Mouse (Mus musculus): ENCODE data around the gene Cldn11. TPM values are rescaled to one million over a fixed set of nuclear protein-coding genes. Genes with fewer than 3 reads are reported as not detected.

The Cldn11 gene
- total and polyA plus RNA-seq, 3 experiments = not detected

- H3K4me1 ChIP-seq (ENCODE audit: insufficient read depth, low read depth, low read length) = peaks cover 3% of the 10 kb centered on the region
- ATAC-seq (ENCODE audit: extremely low read depth, insufficient number of reproducible peaks, low FRiP score, poor library complexity, severe bottlenecking) (no peak; the same call in 1 of the 2 replicates), DNase-seq (ENCODE audit: low spot score) (no peak)
- H3K9me3 ChIP-seq (replicated peaks) = no peaks in the 10 kb centered on the region
- no peaks in the 10 kb centered on the region for H3K27me3 ChIP-seq (ENCODE audit: insufficient read depth, low read length)
- no peak overlapping the region for H3K4me3 ChIP-seq (ENCODE audit: low read depth, low read length)
- TF ChIP-seq GATA2 (IDR thresholded peaks at IDR 0.05; ENCODE audit: borderline replicate concordance, low read depth, low read length) (no peak), POLR2AphosphoS5 (IDR thresholded peaks at IDR 0.05; ENCODE audit: insufficient replicate concordance, low read depth, low read length) (no peak), GATA1 (IDR thresholded peaks at IDR 0.05; ENCODE audit: borderline replicate concordance, low read length) (no peak), CTCF (IDR thresholded peaks at IDR 0.05; ENCODE audit: low read depth, low read length) (no peak), TAL1 (conservative IDR thresholded peaks at IDR 0.05; ENCODE audit: low read depth, low read length) (no peak)
- peaks cover 25% of the 10 kb centered on the region for H3K36me3 ChIP-seq (replicated peaks)
Observed at GRCm38 (mm10) chr3:31109108-31109507, 40.6 kb upstream of the Cldn11 start.

DNA sequence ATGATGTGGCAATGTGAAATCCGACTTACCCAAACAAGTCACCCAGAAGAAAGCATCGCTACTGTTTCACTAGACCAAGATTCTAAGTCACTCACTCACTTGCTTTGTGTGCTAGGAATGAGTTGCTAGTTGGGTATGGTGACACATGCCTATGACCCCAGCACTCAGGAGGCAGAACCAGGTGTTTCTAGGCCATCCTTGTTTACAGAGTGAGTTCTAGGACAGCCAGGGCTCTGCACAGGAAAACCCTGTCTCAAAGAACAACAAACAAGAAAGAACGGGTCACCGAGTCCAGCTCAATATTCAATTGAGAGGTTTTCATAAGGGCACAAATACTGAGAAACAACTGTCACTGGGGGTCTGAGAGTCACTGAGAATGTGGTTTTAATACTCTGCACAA, 26.6 kb upstream of the Cldn11 start:
- no peak overlapping the region for H3K4me3 ChIP-seq (ENCODE audit: low read depth, low read length)
- H3K9me3 ChIP-seq (replicated peaks) = no peaks in the 10 kb centered on the region
- TF ChIP-seq CTCF (IDR thresholded peaks at IDR 0.05; ENCODE audit: low read depth, low read length) (no peak), GATA2 (IDR thresholded peaks at IDR 0.05; ENCODE audit: borderline replicate concordance, low read depth, low read length) (no peak), POLR2AphosphoS5 (IDR thresholded peaks at IDR 0.05; ENCODE audit: insufficient replicate concordance, low read depth, low read length) (no peak), GATA1 (IDR thresholded peaks at IDR 0.05; ENCODE audit: borderline replicate concordance, low read length) (no peak), TAL1 (conservative IDR thresholded peaks at IDR 0.05; ENCODE audit: low read depth, low read length) (no peak)
- ATAC-seq (ENCODE audit: extremely low read depth, insufficient number of reproducible peaks, low FRiP score, poor library complexity, severe bottlenecking) (no peak), DNase-seq (ENCODE audit: low spot score) (no peak)
- H3K36me3 ChIP-seq (replicated peaks) = peaks cover 28% of the 10 kb centered on the region
- peaks cover 3% of the 10 kb centered on the region; the same call in 1 of the 2 replicates for H3K27me3 ChIP-seq (ENCODE audit: insufficient read depth, low read length)
- H3K4me1 ChIP-seq (ENCODE audit: insufficient read depth, low read depth, low read length) = no peaks in the 10 kb centered on the region

GRCm38 (mm10) chr3:31126303-31126702, 23.4 kb upstream of the Cldn11 start:
- TF ChIP-seq GATA2 (IDR thresholded peaks at IDR 0.05; ENCODE audit: borderline replicate concordance, low read depth, low read length) = no peak
- no peak for TF ChIP-seq CTCF (IDR thresholded peaks at IDR 0.05; ENCODE audit: low read depth, low read length)
- no peak for TF ChIP-seq TAL1 (conservative IDR thresholded peaks at IDR 0.05; ENCODE audit: low read depth, low read length)
- no peak for TF ChIP-seq POLR2AphosphoS5 (IDR thresholded peaks at IDR 0.05; ENCODE audit: insufficient replicate concordance, low read depth, low read length)
- no peak for TF ChIP-seq GATA1 (IDR thresholded peaks at IDR 0.05; ENCODE audit: borderline replicate concordance, low read length)
- H3K27me3 ChIP-seq (ENCODE audit: insufficient read depth, low read length) = peaks cover 3% of the 10 kb centered on the region
- DNase-seq (ENCODE audit: low spot score) = no peak
- no peaks in the 10 kb centered on the region for H3K9me3 ChIP-seq (replicated peaks)
- no peak overlapping the region for H3K4me3 ChIP-seq (ENCODE audit: low read depth, low read length)
- no peak for ATAC-seq (ENCODE audit: extremely low read depth, insufficient number of reproducible peaks, low FRiP score, poor library complexity, severe bottlenecking)
- peaks cover 1% of the 10 kb centered on the region for H3K4me1 ChIP-seq (ENCODE audit: insufficient read depth, low read depth, low read length)
- H3K36me3 ChIP-seq (replicated peaks) = peaks cover 7% of the 10 kb centered on the region

- H3K36me3 ChIP-seq (replicated peaks) = peaks cover 6% of the 10 kb centered on the region
- DNase-seq (ENCODE audit: low spot score) (no peak), ATAC-seq (ENCODE audit: extremely low read depth, insufficient number of reproducible peaks, low FRiP score, poor library complexity, severe bottlenecking) (no peak)
- peaks cover 3% of the 10 kb centered on the region for H3K27me3 ChIP-seq (ENCODE audit: insufficient read depth, low read length)
- H3K4me3 ChIP-seq (ENCODE audit: low read depth, low read length) = no peak overlapping the region
- no peak for TF ChIP-seq GATA2 (IDR thresholded peaks at IDR 0.05; ENCODE audit: borderline replicate concordance, low read depth, low read length)
- peaks cover 4% of the 10 kb centered on the region for H3K4me1 ChIP-seq (ENCODE audit: insufficient read depth, low read depth, low read length)
- no peaks in the 10 kb centered on the region for H3K9me3 ChIP-seq (replicated peaks)
Observed at GRCm38 (mm10) chr3:31126848-31127247, 22.9 kb upstream of the Cldn11 start.

DNA sequence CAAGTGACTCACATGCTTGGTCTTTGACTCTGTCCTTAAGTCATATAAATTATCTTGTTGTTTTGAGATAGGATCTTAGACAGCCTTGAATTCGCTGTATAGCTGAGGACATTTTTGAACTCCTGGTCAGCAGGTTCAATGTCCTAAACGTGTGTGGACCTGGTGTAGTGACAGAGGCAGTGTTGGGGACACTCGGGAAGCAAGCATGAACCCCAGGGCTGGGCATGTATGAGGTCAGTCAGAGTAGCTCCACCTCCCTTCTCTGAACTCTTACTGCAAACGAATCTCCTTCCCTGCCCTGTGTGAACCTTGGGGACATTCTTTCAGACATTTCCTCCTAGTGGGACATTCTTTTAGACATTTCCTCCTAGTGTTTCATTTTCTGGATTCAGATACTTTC, 20.0 kb upstream of the Cldn11 start:
- DNase-seq (ENCODE audit: low spot score) (no peak), ATAC-seq (ENCODE audit: extremely low read depth, insufficient number of reproducible peaks, low FRiP score, poor library complexity, severe bottlenecking) (no peak)
- TF ChIP-seq TAL1 (conservative IDR thresholded peaks at IDR 0.05; ENCODE audit: low read depth, low read length) = no peak
- no peak for TF ChIP-seq GATA2 (IDR thresholded peaks at IDR 0.05; ENCODE audit: borderline replicate concordance, low read depth, low read length)
- TF ChIP-seq POLR2AphosphoS5 (IDR thresholded peaks at IDR 0.05; ENCODE audit: insufficient replicate concordance, low read depth, low read length) = no peak
- no peak for TF ChIP-seq GATA1 (IDR thresholded peaks at IDR 0.05; ENCODE audit: borderline replicate concordance, low read length)
- no peak for TF ChIP-seq CTCF (IDR thresholded peaks at IDR 0.05; ENCODE audit: low read depth, low read length)
- Histone ChIP-seq H3K4me1 (ENCODE audit: insufficient read depth, low read depth, low read length) (peaks cover 18% of the 10 kb centered on the region), H3K9me3 (replicated peaks) (no peaks in the 10 kb centered on the region), H3K4me3 (ENCODE audit: low read depth, low read length) (no peak overlapping the region), H3K27me3 (ENCODE audit: insufficient read depth, low read length) (peaks cover 6% of the 10 kb centered on the region), H3K36me3 (replicated peaks) (no peaks in the 10 kb centered on the region)

GRCm38 (mm10) chr3:31133664-31134063, 16.1 kb upstream of the Cldn11 start:
- TF ChIP-seq POLR2AphosphoS5 (IDR thresholded peaks at IDR 0.05; ENCODE audit: insufficient replicate concordance, low read depth, low read length) = no peak
- peaks cover 24% of the 10 kb centered on the region for H3K4me1 ChIP-seq (ENCODE audit: insufficient read depth, low read depth, low read length)
- ATAC-seq (ENCODE audit: extremely low read depth, insufficient number of reproducible peaks, low FRiP score, poor library complexity, severe bottlenecking) = no peak
- H3K4me3 ChIP-seq (ENCODE audit: low read depth, low read length) = no peak overlapping the region
- no peaks in the 10 kb centered on the region for H3K36me3 ChIP-seq (replicated peaks)
- H3K9me3 ChIP-seq (replicated peaks) = no peaks in the 10 kb centered on the region
- H3K27me3 ChIP-seq (ENCODE audit: insufficient read depth, low read length) = peaks cover 10% of the 10 kb centered on the region
- DNase-seq (ENCODE audit: low spot score) = no peak

DNA sequence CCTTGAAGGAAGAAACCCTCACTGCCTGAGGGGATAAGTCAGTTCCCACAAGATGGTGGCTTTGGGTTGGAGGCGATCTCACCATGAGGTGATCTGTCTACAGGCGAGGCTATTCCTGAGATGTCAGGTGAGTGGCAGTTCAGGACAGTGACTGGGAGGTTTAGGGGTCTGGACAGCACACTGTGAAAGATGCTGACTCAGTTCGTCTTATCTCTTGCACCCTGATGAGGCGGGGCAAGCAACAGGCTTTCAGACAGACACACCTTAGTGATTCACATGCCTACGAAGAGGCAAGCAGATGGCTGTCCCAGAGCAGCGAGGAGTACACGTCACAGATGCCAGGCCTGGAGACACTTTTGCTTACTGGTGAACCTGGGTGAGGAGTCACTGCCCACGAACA, 15.5 kb upstream of the Cldn11 start:
- H3K27me3 ChIP-seq (ENCODE audit: insufficient read depth, low read length) = peaks cover 10% of the 10 kb centered on the region
- ATAC-seq (ENCODE audit: extremely low read depth, insufficient number of reproducible peaks, low FRiP score, poor library complexity, severe bottlenecking) = peak; percentile 71
- TF ChIP-seq GATA1 (IDR thresholded peaks at IDR 0.05; ENCODE audit: borderline replicate concordance, low read length) = no peak
- no peak for TF ChIP-seq CTCF (IDR thresholded peaks at IDR 0.05; ENCODE audit: low read depth, low read length)
- no peak for TF ChIP-seq TAL1 (conservative IDR thresholded peaks at IDR 0.05; ENCODE audit: low read depth, low read length)
- TF ChIP-seq POLR2AphosphoS5 (IDR thresholded peaks at IDR 0.05; ENCODE audit: insufficient replicate concordance, low read depth, low read length) = no peak
- no peak for TF ChIP-seq GATA2 (IDR thresholded peaks at IDR 0.05; ENCODE audit: borderline replicate concordance, low read depth, low read length)
- H3K9me3 ChIP-seq (replicated peaks) = no peaks in the 10 kb centered on the region
- H3K36me3 ChIP-seq (replicated peaks) = no peaks in the 10 kb centered on the region
- peaks cover 26% of the 10 kb centered on the region for H3K4me1 ChIP-seq (ENCODE audit: insufficient read depth, low read depth, low read length)
- H3K4me3 ChIP-seq (ENCODE audit: low read depth, low read length) = no peak overlapping the region; the same call in 1 of the 2 replicates
- peak; percentile 25 for DNase-seq (ENCODE audit: low spot score)
